Mouse (Mus musculus) cerebellum, adult 9-10 months (tissue): ENCODE data around the gene Brca1.
"Not testable (repeated sequence)": the region's sequence is repeated elsewhere in the genome, so short reads cannot be mapped to it uniquely, and the experiment has no call there.

Source experiments
- DNase-seq: peaks from one replicate; pipeline ENCODE4 v3.0.0; 2022

Gene Brca1

GRCm38 (mm10) chr11:101526686-101527085 lies 25.1 kb downstream of the Brca1 start:
- no peak for DNase-seq

GRCm38 (mm10) chr11:101525936-101526595 lies 25.7 kb downstream of the Brca1 start:
- no peak for DNase-seq

GRCm38 (mm10) chr11:101525056-101525455 lies 26.7 kb downstream of the Brca1 start:
- DNase-seq: no peak

GRCm38 (mm10) chr11:101524446-101524845 lies 27.3 kb downstream of the Brca1 start:
- no peak for DNase-seq

GRCm38 (mm10) chr11:101519364-101519763 lies 32.4 kb downstream of the Brca1 start:
- no peak for DNase-seq

- no peak for DNase-seq
Measured at GRCm38 (mm10) chr11:101518937-101519336, 32.8 kb downstream of the Brca1 start.

GRCm38 (mm10) chr11:101507090-101507489 lies 44.7 kb downstream of the Brca1 start:
- DNase-seq: no peak

- no peak for DNase-seq
Measured at GRCm38 (mm10) chr11:101506269-101506780, 45.4 kb downstream of the Brca1 start.

- no peak for DNase-seq
Measured at GRCm38 (mm10) chr11:101486126-101486525, 65.6 kb downstream of the Brca1 start.

- DNase-seq: no peak
Measured at GRCm38 (mm10) chr11:101485509-101486028, 66.2 kb downstream of the Brca1 start.

GRCm38 (mm10) chr11:101484814-101485213 lies 66.9 kb downstream of the Brca1 start:
- DNase-seq: no peak

- DNase-seq: no peak
Measured at GRCm38 (mm10) chr11:101484245-101484644, 67.5 kb downstream of the Brca1 start.

- no peak for DNase-seq
Measured at GRCm38 (mm10) chr11:101483804-101484203, 68.0 kb downstream of the Brca1 start.

- no peak for DNase-seq
Measured at GRCm38 (mm10) chr11:101480912-101481311, 70.8 kb downstream of the Brca1 start.

GRCm38 (mm10) chr11:101479171-101479635 lies 72.6 kb downstream of the Brca1 start:
- DNase-seq: no peak

- DNase-seq: no peak
Measured at GRCm38 (mm10) chr11:101477552-101478211, 74.1 kb downstream of the Brca1 start.

GRCm38 (mm10) chr11:101477194-101477551 lies 74.6 kb downstream of the Brca1 start:
- no peak for DNase-seq

GRCm38 (mm10) chr11:101476361-101476760 lies 75.4 kb downstream of the Brca1 start:
- not testable (repeated sequence) for DNase-seq

GRCm38 (mm10) chr11:101474298-101474697 lies 77.5 kb downstream of the Brca1 start:
- no peak for DNase-seq

GRCm38 (mm10) chr11:101473686-101474085 lies 78.1 kb downstream of the Brca1 start:
- not testable (repeated sequence) for DNase-seq

GRCm38 (mm10) chr11:101472336-101472735 lies 79.4 kb downstream of the Brca1 start:
- DNase-seq: no peak

GRCm38 (mm10) chr11:101471926-101472325 lies 79.8 kb downstream of the Brca1 start:
- no peak for DNase-seq

- no peak for DNase-seq
Measured at GRCm38 (mm10) chr11:101470206-101470605, 81.5 kb downstream of the Brca1 start.

GRCm38 (mm10) chr11:101469155-101469554 lies 82.6 kb downstream of the Brca1 start:
- no peak for DNase-seq
